ENCODE assay signal across 8 mouse cellular contexts in the genomic region with DNA sequence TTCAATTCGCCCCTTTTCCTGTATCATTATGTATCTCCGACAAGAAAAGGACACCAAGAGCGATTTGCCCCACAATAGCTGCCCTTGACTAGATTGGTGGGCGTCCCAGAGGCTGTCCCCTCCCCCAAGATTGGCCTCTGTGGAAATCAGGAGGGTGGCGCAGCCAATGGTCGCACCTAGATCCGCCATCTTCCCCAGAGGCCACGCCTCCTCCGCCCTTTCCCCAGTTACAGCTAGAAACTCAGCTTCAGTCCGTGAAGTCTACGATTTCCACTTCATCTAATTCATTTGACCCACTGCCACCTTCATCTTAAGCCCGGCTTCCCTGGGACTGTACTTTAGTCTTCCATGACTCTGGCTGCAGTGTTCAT. TPM values are rescaled to one million over a fixed set of nuclear protein-coding genes. Genes with fewer than 3 reads are reported as not detected.
DNase-seq lines count a peak whose midpoint lies in the region; ATAC-seq lines count a peak whose summit lies in the region.

No protein-coding gene starts in this region.

- peaks cover 29% of the 10 kb centered on the region for H3K4me1 ChIP-seq in midbrain, embryonic 10.5 days

- peak overlapping the region; percentile 28; the same call in 1 of the 2 replicates for H3K27ac ChIP-seq in midbrain, embryonic 10.5 days (replicated peaks)

- no peaks in the 10 kb centered on the region for H3K9me3 ChIP-seq in midbrain, embryonic 10.5 days (replicated peaks)

- peak overlapping the region; percentile 43 for H3K4me3 ChIP-seq in midbrain, embryonic 10.5 days

- H3K27me3 ChIP-seq in midbrain, embryonic 10.5 days (ENCODE audit: low read depth, poor library complexity, severe bottlenecking) = no peaks in the 10 kb centered on the region

- peak; percentile 78 for ATAC-seq in granulocyte monocyte progenitor cell, adult 5-6 weeks (replicated peaks; ENCODE audit: poor library complexity, severe bottlenecking)

- H3K36me3 ChIP-seq in midbrain, embryonic 10.5 days = no peaks in the 10 kb centered on the region

- WGBS in midbrain, embryonic 10.5 days = 5% methylated on average over 12 of the region's 12 CpGs

- DNase-seq in left cerebral cortex, postnatal 10 days (ENCODE audit: extremely low spot score in 1 of 2, low spot score in 2 of 2) = peak; percentile 46 to 83
- no peak for DNase-seq in left cerebral cortex, adult 18-20 months (ENCODE audit: low spot score in 2 of 2)
- DNase-seq in adrenal gland, postnatal 25 days = peak; percentile 33
- DNase-seq in kidney, postnatal 4 days = peak; percentile 76 to 83
- peak; percentile 55 for DNase-seq in midbrain, embryonic 10.5 days (ENCODE audit: low spot score)
- DNase-seq in thymus, postnatal 36 days = peak; percentile 39 to 65
- DNase-seq in layer of hippocampus, adult 8-10 months (ENCODE audit: low spot score in 2 of 2) = no peak

- intact Hi-C loops in left cerebral cortex, postnatal 10 days (cut with DNase I) = loop anchor here (10.0 kb wide), 1 partner anchor 122 kb away; no protein-coding TSS in a partner anchor

RNA-seq across cellular contexts. Expression of gene Vdac1, which starts 14.0 kb away (rescaled TPM):
- total RNA-seq in left cerebral cortex, postnatal 10 days (2021) = 100 to 1,000 TPM; 588 to 615 TPM
- total RNA-seq in left cerebral cortex, adult 18-20 months (2021) = 100 to 1,000 TPM; 560 to 576 TPM
- total RNA-seq in adrenal gland, postnatal 25 days (2021) = 410 and 432 TPM in 2 replicates
- 126 and 132 TPM in 2 replicates for total RNA-seq in granulocyte monocyte progenitor cell, adult 5-6 weeks (2014; fragmentation: Nextera tagmentation)
- 205 and 244 TPM in 2 replicates for total RNA-seq in granulocyte monocyte progenitor cell, adult 5-6 weeks (2017)
- 221 and 222 TPM in 2 replicates for polyA plus RNA-seq in midbrain, embryonic 10.5 days (2016; fragmentation: Nextera tagmentation; extraction: Ambion mirVana)
- total RNA-seq in layer of hippocampus, adult 8-10 months (2022) = 100 to 1,000 TPM; 508 to 527 (median 523) TPM

RNA-seq across cellular contexts. Expression of gene 9530068E07Rik, which starts 49.6 kb away (rescaled TPM):
- total RNA-seq in left cerebral cortex, postnatal 10 days (2021) = 10 to 100 TPM; 72.4 to 74.2 TPM
- total RNA-seq in left cerebral cortex, adult 18-20 months (2021) = 10 to 100 TPM; 57.1 to 61.6 TPM
- total RNA-seq in adrenal gland, postnatal 25 days (2021) = 157 and 166 TPM in 2 replicates
- 90.0 and 106 TPM in 2 replicates for total RNA-seq in granulocyte monocyte progenitor cell, adult 5-6 weeks (2014; fragmentation: Nextera tagmentation)
- total RNA-seq in granulocyte monocyte progenitor cell, adult 5-6 weeks (2017) = 82.7 and 86.4 TPM in 2 replicates
- polyA plus RNA-seq in midbrain, embryonic 10.5 days (2016; fragmentation: Nextera tagmentation; extraction: Ambion mirVana) = 171 and 174 TPM in 2 replicates
- 10 to 100 TPM; 58.9 to 64.5 (median 63.9) TPM for total RNA-seq in layer of hippocampus, adult 8-10 months (2022)

Comparison
In these comparisons a context has a peak if more than half of its experiments do, and no peak if none do; other contexts are left out.
1. DNase-seq: peak in left cerebral cortex, postnatal 10 days (2 of 2), adrenal gland, postnatal 25 days (single experiment), kidney, postnatal 4 days (2 of 2), midbrain, embryonic 10.5 days (single experiment) and thymus, postnatal 36 days (2 of 2); none in left cerebral cortex, adult 18-20 months (0 of 2) and layer of hippocampus, adult 8-10 months (0 of 2).